Mouse (Mus musculus): ENCODE data around the gene Grip1. TPM values are rescaled to one million over a fixed set of nuclear protein-coding genes. Genes with fewer than 3 reads are reported as not detected.

Grip1 gene
- total RNA-seq, 4 experiments from 2014 or later: 25.2 to 28.8 (median 26.2) TPM

DNA sequence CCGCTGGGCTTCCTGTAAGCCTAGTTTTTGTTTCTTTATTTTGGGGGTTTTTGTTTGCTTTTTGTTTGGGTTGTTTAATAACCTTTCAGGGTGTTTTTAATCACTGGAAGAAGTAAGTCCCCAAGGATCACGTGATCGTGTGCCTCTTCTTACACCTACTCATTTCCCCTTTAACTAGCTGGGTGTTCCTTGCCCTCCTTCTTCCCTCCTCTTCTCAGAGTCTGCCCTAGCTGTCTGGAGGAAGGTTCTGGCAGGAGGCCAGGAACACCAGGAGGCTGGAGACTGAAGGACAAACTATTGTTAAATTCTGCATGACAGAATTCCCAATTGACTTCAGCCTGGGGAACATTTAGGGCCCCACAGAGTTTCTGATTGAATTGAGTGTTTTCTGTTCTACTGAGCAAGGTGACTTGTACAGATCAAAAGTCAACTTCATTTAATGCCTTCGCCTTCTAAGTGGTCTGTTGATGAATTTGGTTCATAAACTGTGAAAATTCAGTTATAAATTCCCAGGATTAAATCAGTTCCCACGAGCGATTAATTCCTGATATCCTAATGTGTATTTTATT is 376.8 kb downstream of the Grip1 start:
- DNase-seq (ENCODE audit: low spot score in 2 of 2): no peak

DNA sequence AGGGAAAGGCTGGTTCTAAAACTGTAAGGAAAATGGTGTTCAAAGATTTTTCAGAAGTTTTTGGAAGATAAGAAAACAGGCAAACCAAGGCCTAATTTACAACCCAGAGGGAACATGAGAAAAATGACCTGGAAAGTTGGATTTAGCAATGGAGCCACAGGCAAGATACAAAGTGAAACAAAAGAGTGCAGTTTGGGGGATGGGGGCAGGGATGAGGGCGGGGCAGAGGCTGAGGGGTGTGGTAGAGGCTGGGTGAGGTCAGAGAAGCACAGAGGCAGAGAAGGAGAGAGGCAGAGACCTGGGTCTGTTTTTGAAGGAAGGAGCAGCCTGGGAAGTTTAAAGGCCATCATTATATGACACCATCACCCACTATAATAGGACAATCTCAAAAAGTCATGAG is 377.5 kb downstream of the Grip1 start:
- no peak for DNase-seq (ENCODE audit: low spot score in 2 of 2)

DNA sequence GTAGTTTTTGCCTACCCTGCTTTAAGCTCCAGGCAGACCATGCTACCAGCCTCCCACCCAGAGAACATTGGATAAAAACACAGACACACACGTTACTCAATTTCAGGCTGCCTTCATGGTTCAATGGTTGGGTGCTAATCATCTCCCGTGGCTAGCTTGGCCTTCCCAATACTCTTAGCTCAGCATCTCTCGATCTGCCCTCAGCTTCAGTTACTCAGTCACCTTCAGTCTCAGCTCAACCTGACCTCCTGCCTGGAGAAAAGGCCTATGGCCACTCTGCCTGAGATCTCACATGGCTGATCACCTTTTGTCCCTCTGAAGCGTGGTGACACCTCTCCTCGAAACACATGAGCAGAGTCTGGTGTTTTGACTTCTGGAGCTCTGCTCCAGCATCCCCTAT is 379.7 kb downstream of the Grip1 start:
- no peak for DNase-seq (ENCODE audit: low spot score in 2 of 2)

DNA sequence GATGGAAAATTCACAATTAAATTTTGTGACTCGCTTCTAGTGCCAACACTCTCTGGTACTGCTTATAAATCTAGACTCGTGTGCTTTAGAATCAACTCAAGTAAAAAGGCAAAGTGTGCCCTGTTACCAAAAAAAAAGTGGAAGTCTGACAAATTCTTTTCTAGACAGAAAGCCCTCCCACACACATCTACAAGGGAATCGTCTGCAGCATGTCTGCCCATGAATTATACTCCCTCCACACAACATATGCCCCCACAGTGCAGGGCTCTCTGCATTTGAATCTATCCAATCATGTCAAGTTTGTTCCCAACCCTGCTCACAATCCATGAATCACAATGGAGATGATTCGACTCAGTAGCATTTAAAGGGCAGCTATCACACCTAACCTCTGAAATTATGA is 380.5 kb downstream of the Grip1 start:
- peak in 1 of 2 experiments; percentile 32 for DNase-seq (ENCODE audit: low spot score in 2 of 2)

DNA sequence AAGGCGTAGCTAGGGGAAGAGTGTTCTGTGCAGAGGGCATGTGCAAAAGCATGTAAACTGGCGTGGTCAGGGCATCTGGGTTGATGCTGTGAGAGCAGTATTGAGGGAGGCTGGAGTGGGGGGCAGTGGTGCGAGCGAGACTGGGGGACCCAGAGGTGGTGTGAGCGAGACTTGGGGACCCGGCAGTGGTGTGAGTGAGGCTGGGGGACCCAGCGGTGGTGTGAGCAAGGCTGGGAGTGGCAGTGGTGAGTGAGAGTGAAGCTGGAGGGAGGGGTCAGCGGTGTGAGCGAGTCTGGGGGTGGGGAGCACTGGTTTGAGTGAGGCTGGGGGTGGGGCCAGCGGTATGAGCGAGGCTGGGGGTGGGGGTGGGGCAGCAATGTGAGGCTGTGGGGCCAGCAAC is 386.0 kb downstream of the Grip1 start:
- no peak for DNase-seq (ENCODE audit: low spot score in 2 of 2)

DNA sequence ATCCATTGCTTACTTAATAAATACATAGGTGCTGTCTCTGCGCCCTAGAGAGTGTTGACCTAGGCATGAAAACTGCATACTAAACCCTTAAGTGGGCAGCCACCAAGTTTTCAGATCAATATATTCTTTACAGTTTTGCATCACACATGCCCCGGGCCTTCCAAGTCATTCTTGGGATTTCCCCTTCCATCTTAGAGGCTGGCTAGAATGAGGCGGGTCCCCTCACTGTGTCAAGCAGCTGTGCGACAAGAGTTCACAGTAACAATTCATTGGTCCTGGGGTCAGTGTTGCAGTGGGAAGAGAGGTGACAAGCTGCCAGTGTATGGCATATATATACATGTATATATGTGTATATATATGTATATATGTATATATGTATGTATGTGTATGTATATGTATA is 388.4 kb downstream of the Grip1 start:
- DNase-seq (ENCODE audit: low spot score in 2 of 2): no peak

- DNase-seq (ENCODE audit: low spot score in 2 of 2): no peak
Observed at GRCm38 (mm10) chr10:119845705-119846410, 392.2 kb downstream of the Grip1 start.

- no peak for DNase-seq (ENCODE audit: low spot score in 2 of 2)
Observed at GRCm38 (mm10) chr10:119851594-119851993, 398.0 kb downstream of the Grip1 start.

GRCm38 (mm10) chr10:119852582-119853135 is 399.0 kb downstream of the Grip1 start:
- DNase-seq (ENCODE audit: low spot score in 2 of 2): no peak

DNA sequence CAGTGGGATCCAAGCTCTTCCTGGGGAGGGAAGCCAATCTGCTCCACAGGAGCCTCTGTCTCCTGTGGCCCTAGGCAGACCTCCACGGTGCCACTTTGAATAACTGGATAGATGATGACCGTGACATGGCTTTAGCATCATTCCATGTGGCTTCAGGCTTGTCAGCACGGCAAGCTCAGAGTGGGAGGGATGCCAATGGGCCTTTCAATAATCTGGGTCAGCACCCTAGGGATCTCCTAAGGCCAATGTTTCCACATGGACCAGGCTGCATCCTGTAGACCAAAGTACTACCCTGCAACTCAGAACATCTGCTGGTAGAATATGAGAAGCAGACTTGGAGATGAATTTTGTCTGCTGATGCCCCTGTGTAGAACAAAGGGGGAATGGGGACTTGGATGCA is 414.1 kb downstream of the Grip1 start:
- no peak for DNase-seq (ENCODE audit: low spot score in 2 of 2)

DNA sequence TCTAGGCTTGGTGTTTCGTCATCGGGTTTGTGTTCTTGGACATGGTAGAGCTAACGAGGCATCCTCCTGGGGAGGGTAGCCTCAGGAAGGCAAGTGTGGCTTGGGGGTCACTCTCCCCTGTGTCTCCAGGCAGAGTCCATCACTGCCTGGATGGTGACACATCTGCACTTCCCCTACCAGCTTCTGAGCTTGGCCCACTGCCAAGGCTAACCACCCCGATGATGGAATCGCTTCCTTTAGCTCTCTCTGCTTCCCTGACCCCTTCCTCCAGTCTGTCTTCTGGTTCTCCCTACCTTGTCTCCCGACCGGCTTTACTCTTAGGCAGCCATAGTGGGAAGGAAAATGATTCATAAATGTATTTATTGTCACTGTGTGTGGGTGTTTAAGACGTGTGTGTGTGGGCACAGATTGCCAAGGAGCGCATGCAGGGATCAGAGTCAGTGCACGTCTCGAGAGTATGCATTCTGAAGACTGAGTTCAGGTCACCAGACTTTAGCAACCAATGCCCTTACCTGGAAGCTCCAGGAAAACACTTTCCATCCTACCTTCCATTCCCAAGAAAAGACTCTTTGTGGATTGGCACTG is 415.5 kb downstream of the Grip1 start:
- DNase-seq (ENCODE audit: low spot score in 2 of 2): no peak

DNA sequence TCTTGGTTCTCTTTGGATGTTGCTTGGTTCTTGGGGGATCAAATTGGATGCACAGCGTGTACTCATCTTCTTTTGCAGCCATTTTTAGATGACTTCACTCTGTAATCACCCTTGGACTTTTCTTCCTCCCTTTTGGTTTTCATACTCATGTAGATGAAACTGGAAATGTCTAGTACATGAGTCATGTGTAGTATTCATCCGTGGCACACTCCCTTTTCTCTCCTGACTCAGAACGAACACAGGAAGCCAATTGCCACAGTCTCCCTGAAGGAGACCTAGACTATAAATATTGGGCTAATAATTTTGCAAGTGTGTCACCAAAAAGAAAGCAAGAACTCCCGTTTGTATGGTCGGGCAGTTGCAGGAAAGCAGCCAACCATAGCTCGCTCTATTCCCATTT is 423.1 kb downstream of the Grip1 start:
- DNase-seq (ENCODE audit: low spot score in 2 of 2): no peak

- no peak for DNase-seq (ENCODE audit: low spot score in 2 of 2)
Observed at GRCm38 (mm10) chr10:119878331-119878730, 424.7 kb downstream of the Grip1 start.

GRCm38 (mm10) chr10:119884591-119884990 is 431.0 kb downstream of the Grip1 start:
- no peak for DNase-seq (ENCODE audit: low spot score in 2 of 2)

DNA sequence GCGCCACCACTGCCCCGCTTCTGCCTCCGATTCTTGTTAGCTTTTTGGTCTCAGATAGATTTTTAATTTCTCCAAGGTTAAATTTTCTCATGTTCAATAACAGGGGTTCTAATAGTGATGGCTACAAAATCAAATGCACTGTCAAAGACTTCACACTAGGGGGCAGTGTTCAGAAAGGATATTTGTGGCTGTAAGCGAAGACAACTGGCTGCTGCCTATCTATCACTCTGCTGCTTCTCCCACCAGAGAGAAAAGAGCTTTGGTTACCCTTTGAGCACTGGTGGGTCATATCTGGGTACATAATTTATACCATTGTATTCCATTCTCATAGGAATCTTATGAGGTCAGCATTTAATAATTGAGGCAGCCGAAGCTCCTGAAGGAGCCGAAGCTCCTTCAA is 431.9 kb downstream of the Grip1 start:
- no peak for DNase-seq (ENCODE audit: low spot score in 2 of 2)

DNA sequence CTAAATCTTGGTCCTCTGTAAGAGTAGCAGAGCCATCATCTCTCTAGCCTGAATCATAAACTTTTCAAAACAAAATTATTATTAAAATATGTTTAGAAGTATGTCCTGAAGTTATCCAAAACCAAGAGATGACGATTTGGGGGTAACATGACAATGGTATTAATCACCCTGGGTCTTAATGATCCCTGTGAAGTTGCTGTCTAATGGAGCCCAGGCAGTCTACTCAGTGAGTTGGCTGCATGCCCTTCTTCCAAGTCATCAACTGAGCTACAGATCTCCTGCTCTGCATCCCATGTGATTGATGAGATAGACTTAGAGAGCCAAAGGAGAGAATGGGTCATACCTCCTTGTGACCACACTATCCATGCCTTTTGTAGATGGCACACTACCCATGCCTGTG is 433.1 kb downstream of the Grip1 start:
- DNase-seq (ENCODE audit: low spot score in 2 of 2): no peak

DNA sequence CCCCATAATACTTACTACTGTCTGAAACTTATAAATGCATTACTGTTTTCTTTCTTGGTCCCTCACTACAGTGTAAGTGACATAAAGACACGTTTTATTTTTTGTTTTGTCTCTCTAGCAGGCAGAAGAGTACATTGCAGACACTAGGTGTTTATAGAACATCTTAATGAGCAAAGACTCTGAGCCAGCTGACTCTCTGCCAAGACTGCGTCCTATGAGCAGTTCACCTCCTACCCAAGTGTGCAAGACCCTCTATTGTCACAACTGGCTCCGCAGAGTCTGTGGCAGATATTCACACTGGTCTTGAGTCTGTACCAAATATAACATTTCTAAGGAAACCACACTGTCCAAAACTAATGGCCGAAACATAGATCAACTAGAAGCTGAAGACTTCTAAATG is 449.1 kb downstream of the Grip1 start:
- DNase-seq (ENCODE audit: low spot score in 2 of 2): no peak

- peak in 1 of 2 experiments; percentile 14 for DNase-seq (ENCODE audit: low spot score in 2 of 2)
Observed at GRCm38 (mm10) chr10:119906869-119907268, 453.2 kb downstream of the Grip1 start.

DNA sequence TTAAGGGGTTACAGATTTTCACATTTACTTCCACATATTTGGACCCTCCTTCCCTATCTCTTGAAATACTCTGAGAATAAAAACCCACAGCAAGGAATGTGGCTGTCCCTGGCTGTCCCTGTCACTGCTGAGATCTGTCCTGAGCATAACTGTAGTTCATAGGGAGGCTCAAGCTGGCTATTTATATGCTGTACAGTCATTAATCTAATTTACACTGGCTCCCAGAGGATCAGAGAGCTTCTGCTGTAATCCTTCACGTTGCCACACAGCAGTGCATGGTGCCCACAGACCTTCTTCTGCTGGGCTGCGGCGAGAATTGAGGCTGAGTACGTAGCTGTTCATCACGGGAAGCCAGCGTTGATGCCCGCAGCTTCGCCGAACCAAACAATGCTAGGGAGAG is 464.4 kb downstream of the Grip1 start:
- no peak for DNase-seq (ENCODE audit: low spot score in 2 of 2)

- no peak for DNase-seq (ENCODE audit: low spot score in 2 of 2)
Observed at GRCm38 (mm10) chr10:119927963-119928362, 474.3 kb downstream of the Grip1 start.

DNA sequence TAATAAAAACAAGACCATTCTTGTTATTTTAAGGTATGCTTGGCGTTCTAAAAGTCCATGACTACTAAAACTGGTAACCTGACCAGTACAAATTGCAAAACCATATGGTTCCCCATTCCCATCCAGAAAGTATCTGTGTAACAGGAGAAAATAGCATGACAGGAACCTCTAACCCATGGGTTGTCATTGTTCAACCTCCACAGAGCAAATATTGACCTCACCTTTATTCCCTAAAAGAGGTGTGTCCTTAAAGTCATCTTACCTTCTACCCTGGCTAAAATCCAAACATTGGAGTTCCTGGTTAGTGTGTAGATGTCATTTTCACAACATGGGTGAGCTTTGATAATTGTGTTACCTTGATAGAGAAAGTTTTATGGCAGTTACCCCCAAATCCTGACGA is 475.3 kb downstream of the Grip1 start:
- DNase-seq (ENCODE audit: low spot score in 2 of 2): no peak

DNA sequence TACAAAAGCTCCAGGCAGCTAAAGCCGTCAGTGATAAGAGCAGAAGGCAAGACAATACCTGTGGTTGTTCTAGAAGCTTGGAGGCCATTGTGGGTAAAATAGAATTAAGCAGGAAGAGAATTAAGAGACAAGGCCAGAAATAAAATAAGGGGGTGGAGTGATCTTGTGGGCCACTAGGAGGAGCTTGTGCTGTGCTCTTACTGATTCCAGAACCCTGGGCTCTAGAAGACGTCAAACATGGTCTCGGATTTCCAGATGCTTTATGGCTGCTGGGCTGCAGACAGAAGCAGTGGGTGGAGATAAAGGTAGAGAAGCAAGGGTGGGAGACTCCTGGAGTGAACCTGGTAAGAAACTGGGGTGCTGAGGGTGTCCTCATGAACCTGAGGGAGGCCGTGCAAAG is 479.2 kb downstream of the Grip1 start:
- no peak for DNase-seq (ENCODE audit: low spot score in 2 of 2)

GRCm38 (mm10) chr10:119933362-119933761 is 479.7 kb downstream of the Grip1 start:
- DNase-seq (ENCODE audit: low spot score in 2 of 2): no peak

Data from layer of hippocampus, adult 8-10 months (tissue).